Mouse (Mus musculus): ENCODE measurements at regions not wholly inside any gene's neighbourhood (a gene's known extent, or its start where the extent isn't known, plus 50 kb on each side); places are given as distances from the start of the nearest gene placed in this dataset.

- no peak for DNase-seq
These were observed 684.7 kb downstream of the Stpg2 start for GRCm38 (mm10) chr3:139890186-139890585.

GRCm38 (mm10) chr3:139897894-139898293 is 692.4 kb downstream of the Stpg2 start:
- DNase-seq: no peak

- DNase-seq: no peak
These were observed 693.7 kb downstream of the Stpg2 start for GRCm38 (mm10) chr3:139899213-139899612.

GRCm38 (mm10) chr3:139913639-139914330 is 708.3 kb downstream of the Stpg2 start:
- DNase-seq: no peak

- DNase-seq: no peak
These were observed 716.8 kb downstream of the Stpg2 start for GRCm38 (mm10) chr3:139922267-139922666.

GRCm38 (mm10) chr3:139933039-139933438 is 727.5 kb downstream of the Stpg2 start:
- no peak for DNase-seq

- DNase-seq: no peak
These were observed 740.7 kb downstream of the Stpg2 start for GRCm38 (mm10) chr3:139946209-139946608.

- DNase-seq: no peak
These were observed 741.8 kb downstream of the Stpg2 start for GRCm38 (mm10) chr3:139947247-139947646.

GRCm38 (mm10) chr3:139949096-139949495 is 743.6 kb downstream of the Stpg2 start:
- DNase-seq: no peak

GRCm38 (mm10) chr3:139950016-139950705 is 744.7 kb downstream of the Stpg2 start:
- no peak for DNase-seq

GRCm38 (mm10) chr3:139951516-139951915 is 746.0 kb downstream of the Stpg2 start:
- no peak for DNase-seq

GRCm38 (mm10) chr3:139978172-139978571 is 772.7 kb downstream of the Stpg2 start:
- DNase-seq: no peak

- DNase-seq: no peak
These were observed 780.5 kb downstream of the Stpg2 start for GRCm38 (mm10) chr3:139985830-139986481.

- DNase-seq: no peak
These were observed 783.4 kb downstream of the Stpg2 start for GRCm38 (mm10) chr3:139988938-139989337.

- no peak for DNase-seq
These were observed 783.9 kb downstream of the Stpg2 start for GRCm38 (mm10) chr3:139989380-139989779.

GRCm38 (mm10) chr3:140012522-140012921 is 807.0 kb downstream of the Stpg2 start:
- no peak for DNase-seq

- DNase-seq: no peak
These were observed 828.6 kb downstream of the Stpg2 start for GRCm38 (mm10) chr3:140034101-140034500.

GRCm38 (mm10) chr3:140035142-140035541 is 829.6 kb downstream of the Stpg2 start:
- no peak for DNase-seq

GRCm38 (mm10) chr3:140044898-140045297 is 839.4 kb downstream of the Stpg2 start:
- DNase-seq: no peak

- no peak for DNase-seq
These were observed 849.1 kb downstream of the Stpg2 start for GRCm38 (mm10) chr3:140054634-140055033.

GRCm38 (mm10) chr3:140057962-140058631 is 852.6 kb downstream of the Stpg2 start:
- no peak for DNase-seq

- DNase-seq: no peak
These were observed 853.6 kb downstream of the Stpg2 start for GRCm38 (mm10) chr3:140059102-140059501.

- DNase-seq: no peak
These were observed 854.1 kb downstream of the Stpg2 start for GRCm38 (mm10) chr3:140059522-140060110.

Data from right cerebral cortex, postnatal 4 days (tissue).